In the genomic region with DNA sequence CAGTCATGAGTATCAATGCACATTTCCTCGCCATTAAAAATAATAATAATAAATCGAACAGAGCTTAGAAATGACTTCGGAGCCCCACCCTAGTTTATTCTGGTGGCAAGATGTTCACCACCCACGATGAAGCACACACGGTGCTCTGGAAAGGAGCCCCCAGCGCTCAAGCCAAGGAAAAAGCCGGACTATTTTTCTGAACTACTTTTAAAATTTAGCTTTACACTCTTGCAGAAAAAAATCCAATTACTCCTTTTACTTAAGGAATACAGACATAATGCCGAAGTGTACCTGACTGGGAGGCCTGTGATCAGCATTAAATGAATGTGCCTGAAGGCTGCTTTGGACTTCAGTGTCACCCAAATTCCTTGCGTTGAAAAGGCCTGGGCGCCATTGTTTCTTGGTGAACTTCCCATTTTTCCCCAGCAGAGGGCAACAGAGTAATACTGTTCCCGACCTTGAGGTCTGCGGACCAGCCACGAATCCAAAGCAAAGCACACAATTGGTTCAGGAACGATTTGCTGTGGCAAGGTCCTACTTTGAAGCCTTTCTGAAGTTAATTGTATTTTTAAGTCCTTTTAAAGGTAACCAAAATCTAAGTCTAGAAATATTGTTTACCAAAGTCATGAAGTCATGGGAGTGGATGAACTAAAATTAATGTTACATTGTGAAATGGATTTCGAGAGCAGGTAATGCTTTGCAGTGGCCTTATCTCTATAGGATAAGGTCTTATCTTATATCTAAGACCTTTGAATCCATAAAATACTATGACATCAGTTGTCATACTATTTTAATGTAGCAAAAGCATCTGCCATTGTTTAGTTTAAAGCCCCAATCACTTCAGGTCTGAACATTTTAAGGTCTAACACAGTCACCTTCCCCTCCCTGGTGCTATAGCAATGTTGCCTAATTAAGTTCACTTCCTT, we compare ENCODE assay signal across 8 mouse cellular contexts.
A peak's percentile ranks its signal among the peaks of the same experiment; 100 is the strongest.
DNase-seq lines count a peak whose midpoint lies in the region; ATAC-seq and TF ChIP-seq lines count a peak whose summit lies in the region.

No protein-coding gene starts in this region.

- peak; percentile 82 for ATAC-seq in CD4-positive, CD25-positive, alpha-beta regulatory T cell, adult 4 months
- ATAC-seq in neutrophil, adult 5-6 weeks (ENCODE audit: extremely low read depth, insufficient number of reproducible peaks, low FRiP score, poor library complexity, severe bottlenecking), result 0 out of 2 replicates have a peak, but pooled peaks have one; percentile 26

- H3K4me3 ChIP-seq in embryonic fibroblast, embryonic 13.5 days (ENCODE audit: insufficient read depth, low read length), result no peak overlapping the region

- no peak overlapping the region for H3K27ac ChIP-seq in embryonic fibroblast, embryonic 13.5 days (ENCODE audit: insufficient read depth, low read length)

- intact Hi-C loops in heart, postnatal 14 days (cut with DNase I), result loop anchor here (2.0 to 5.0 kb wide), 3 partner anchors 506 to 1316 kb away; no protein-coding TSS in a partner anchor

- TF ChIP-seq CTCF in embryonic fibroblast, embryonic 13.5 days (IDR thresholded peaks at IDR 0.05; ENCODE audit: borderline replicate concordance, insufficient read depth, low read length), result peak; percentile 61; the same call in 1 of the 2 replicates

- no peak for TF ChIP-seq POLR2A in embryonic fibroblast, embryonic 13.5 days (IDR thresholded peaks at IDR 0.05; ENCODE audit: low read depth, low read length)

- peak; percentile 29 to 50 for DNase-seq in adrenal gland, postnatal 4 days (ENCODE audit: low spot score in 2 of 2)
- DNase-seq in heart, postnatal 14 days, result peak; percentile 68 to 85
- DNase-seq in kidney, postnatal 36 days, result peak; percentile 63 to 77
- peak; percentile 53 to 69 for DNase-seq in lung, adult 18-20 months
- DNase-seq in thymus, adult 18-20 months, result peak; percentile 5 to 11

- H3K4me1 ChIP-seq in embryonic fibroblast, embryonic 13.5 days (ENCODE audit: control insufficient read depth, insufficient read depth, low read length), result no peaks in the 10 kb centered on the region

Comparison
In these comparisons a context has a peak if more than half of its experiments do, and no peak if none do; other contexts are left out.
1. DNase-seq: peak in every context shown above with its lines; median percentile 76 in heart, postnatal 14 days; 70 in kidney, postnatal 36 days; 61 in lung, adult 18-20 months; 40 in adrenal gland, postnatal 4 days; 8 in thymus, adult 18-20 months.